Mouse (Mus musculus) forebrain, embryonic 16.5 days (tissue): ENCODE results near the gene Kcnma1. TPM values are rescaled to one million over a fixed set of nuclear protein-coding genes. Genes with fewer than 3 reads are reported as not detected.

Experiments
- ATAC-seq: fragments of 200-750 bp; cut with Nextera tagmentation; 2 replicates; pipeline ENCODE4 v1.8.0; 2017; ENCODE audit warnings: mild to moderate bottlenecking, moderate library complexity
- H3K27ac ChIP-seq: fragments of 300-500 bp; sonication (generic); 2 replicates; pipeline ENCODE4 v1.5.1; 2014; ENCODE audit warnings: low read length, control low read depth
- H3K27me3 ChIP-seq: fragments of 300-500 bp; sonication (generic); replicated peaks from 2 replicates; pipeline ENCODE4 v1.6.1; 2014; ENCODE audit warnings: low read length; ENCODE audit not compliant: control insufficient read depth, insufficient read depth
- H3K36me3 ChIP-seq: fragments of 300-500 bp; sonication (generic); 2 replicates; pipeline ENCODE4 v1.6.1; 2014; ENCODE audit not compliant: control insufficient read depth, insufficient read depth
- H3K4me1 ChIP-seq: fragments of 300-500 bp; sonication (generic); replicated peaks from 2 replicates; pipeline ENCODE4 v1.6.1; 2014; ENCODE audit warnings: low read length; ENCODE audit not compliant: control insufficient read depth, insufficient read depth
- H3K4me2 ChIP-seq: fragments of 300-500 bp; sonication (generic); 2 replicates; pipeline ENCODE4 v1.6.1; 2014; ENCODE audit warnings: mild to moderate bottlenecking, low read length, control low read depth
- H3K4me3 ChIP-seq: fragments of 300-500 bp; sonication (generic); replicated peaks from 2 replicates; pipeline ENCODE4 v1.5.1; 2014; ENCODE audit warnings: mild to moderate bottlenecking, low read length, control low read depth
- H3K9ac ChIP-seq: fragments of 300-500 bp; sonication (generic); replicated peaks from 2 replicates; pipeline ENCODE4 v1.6.1; 2014; ENCODE audit warnings: low read depth, low read length, control low read depth
- H3K9me3 ChIP-seq: fragments of 300-500 bp; sonication (generic); 2 replicates; pipeline ENCODE4 v1.6.1; 2016; ENCODE audit warnings: low read length; ENCODE audit not compliant: control insufficient read depth
- WGBS: fragments of 180-500 bp; shearing (Covaris S2); extraction: QIAGEN DNeasy Blood & Tissue Kit; methylation state at CpG from one replicate; pipeline ENCODE4 v1.1.7; 2014; 5-methylcytosine and 5-hydroxymethylcytosine counted together
- polyA plus RNA-seq: library from polyadenylated mRNA; unstranded; fragments of >200 nt; fragmentation: Nextera tagmentation; extraction: Ambion mirVana; gene quantifications from 2 replicates; pipeline ENCODE4 v1.2.1, GENCODE M21; 2015

The Kcnma1 gene
- polyA plus RNA-seq, 1 experiment from 2014 or later = 12.3 TPM

DNA sequence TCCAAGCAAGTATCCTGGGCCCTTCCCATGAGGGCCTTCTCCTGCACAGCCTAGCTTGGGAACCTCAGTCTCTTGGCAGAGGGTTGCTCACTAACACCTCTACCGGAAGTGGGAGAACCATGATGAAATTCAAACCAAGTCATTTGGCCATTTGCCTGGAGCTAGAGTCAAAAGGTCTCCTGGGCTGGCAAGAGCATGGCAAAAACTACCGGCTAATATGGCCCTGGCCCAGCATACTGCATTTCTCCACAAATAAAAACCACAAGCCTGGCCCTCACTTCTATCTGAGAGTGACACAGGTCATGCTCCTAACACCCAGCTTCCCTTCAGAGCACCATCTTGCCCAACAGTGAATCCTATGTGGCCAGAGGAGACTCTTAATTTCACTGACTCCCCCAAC lies 159.3 kb downstream of the Kcnma1 start:
- WGBS = 70% methylated on average over 2 of the region's 2 CpGs
- no peak overlapping the region for H3K9ac ChIP-seq
- H3K27me3 ChIP-seq = no peaks in the 10 kb centered on the region
- H3K9me3 ChIP-seq = no peaks in the 10 kb centered on the region
- no peak overlapping the region for H3K27ac ChIP-seq
- no peaks in the 10 kb centered on the region for H3K36me3 ChIP-seq
- H3K4me3 ChIP-seq = no peak overlapping the region
- no peak overlapping the region for H3K4me2 ChIP-seq
- no peak for ATAC-seq
- no peaks in the 10 kb centered on the region for H3K4me1 ChIP-seq

GRCm38 (mm10) chr14:23848529-23849141 lies 165.7 kb downstream of the Kcnma1 start:
- Histone ChIP-seq H3K27me3 (no peaks in the 10 kb centered on the region), H3K4me2 (no peak overlapping the region), H3K9ac (no peak overlapping the region), H3K27ac (no peak overlapping the region), H3K4me1 (peaks cover 8% of the 10 kb centered on the region), H3K9me3 (no peaks in the 10 kb centered on the region), H3K36me3 (no peaks in the 10 kb centered on the region), H3K4me3 (no peak overlapping the region)
- ATAC-seq = peak; percentile 55; the same call in 1 of the 2 replicates
- WGBS = 8% methylated on average over 6 of the region's 6 CpGs

GRCm38 (mm10) chr14:23846706-23847105 lies 167.6 kb downstream of the Kcnma1 start:
- Histone ChIP-seq H3K4me1 (peaks cover 8% of the 10 kb centered on the region), H3K4me3 (no peak overlapping the region), H3K9me3 (no peaks in the 10 kb centered on the region), H3K27ac (no peak overlapping the region), H3K36me3 (no peaks in the 10 kb centered on the region), H3K9ac (no peak overlapping the region), H3K27me3 (no peaks in the 10 kb centered on the region), H3K4me2 (no peak overlapping the region)
- no peak for ATAC-seq
- WGBS = 75% methylated on average over 4 of the region's 4 CpGs

GRCm38 (mm10) chr14:23842025-23842424 lies 172.3 kb downstream of the Kcnma1 start:
- Histone ChIP-seq H3K4me2 (no peak overlapping the region), H3K36me3 (no peaks in the 10 kb centered on the region), H3K9ac (no peak overlapping the region), H3K27me3 (no peaks in the 10 kb centered on the region), H3K9me3 (no peaks in the 10 kb centered on the region), H3K27ac (no peak overlapping the region), H3K4me1 (no peaks in the 10 kb centered on the region), H3K4me3 (no peak overlapping the region)
- ATAC-seq = no peak
- 76% methylated on average over 3 of the region's 3 CpGs for WGBS

DNA sequence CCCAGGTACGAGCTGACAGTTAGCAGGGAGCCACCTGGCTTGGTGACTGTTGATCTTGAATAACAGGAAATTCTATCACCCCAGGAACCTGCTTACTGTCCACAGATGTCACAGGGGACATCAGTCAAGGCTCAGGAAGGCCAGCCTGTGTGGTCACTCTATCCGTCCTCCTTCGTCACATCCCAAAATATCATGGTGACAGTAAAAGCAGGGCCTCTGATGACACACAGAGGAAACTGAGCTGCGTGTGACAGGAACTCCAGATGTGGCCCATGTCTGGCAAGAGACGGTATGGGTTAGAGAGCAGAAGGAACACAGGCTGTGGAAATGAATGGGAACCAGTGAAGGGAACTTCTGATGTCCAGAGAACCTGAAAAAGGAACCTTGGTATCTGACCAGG lies 174.7 kb downstream of the Kcnma1 start:
- ATAC-seq = no peak

GRCm38 (mm10) chr14:23835387-23836111 lies 178.7 kb downstream of the Kcnma1 start:
- WGBS = 27% methylated on average over 10 of the region's 10 CpGs
- Histone ChIP-seq H3K36me3 (no peaks in the 10 kb centered on the region), H3K4me2 (no peak overlapping the region), H3K9me3 (no peaks in the 10 kb centered on the region), H3K27ac (no peak overlapping the region), H3K9ac (no peak overlapping the region), H3K27me3 (no peaks in the 10 kb centered on the region), H3K4me3 (no peak overlapping the region), H3K4me1 (no peaks in the 10 kb centered on the region)
- no peak for ATAC-seq

More for the DNA sequence above, 174.7 kb downstream of the Kcnma1 start:
- Histone ChIP-seq H3K9me3 (no peaks in the 10 kb centered on the region), H3K9ac (no peak overlapping the region), H3K4me3 (no peak overlapping the region), H3K27ac (no peak overlapping the region), H3K36me3 (no peaks in the 10 kb centered on the region), H3K4me2 (no peak overlapping the region), H3K4me1 (no peaks in the 10 kb centered on the region), H3K27me3 (no peaks in the 10 kb centered on the region)
- 83% methylated on average over 5 of the region's 5 CpGs for WGBS

- no peaks in the 10 kb centered on the region for H3K36me3 ChIP-seq
- H3K27ac ChIP-seq = no peak overlapping the region
- no peaks in the 10 kb centered on the region for H3K27me3 ChIP-seq
- H3K4me2 ChIP-seq = no peak overlapping the region
- no peaks in the 10 kb centered on the region for H3K9me3 ChIP-seq
- WGBS = 28% methylated on average over 5 of the region's 5 CpGs
- ATAC-seq = no peak
- no peak overlapping the region for H3K9ac ChIP-seq
- no peak overlapping the region for H3K4me3 ChIP-seq
- H3K4me1 ChIP-seq = no peaks in the 10 kb centered on the region
Measured at GRCm38 (mm10) chr14:23831284-23831683, 183.0 kb downstream of the Kcnma1 start.

- H3K4me3 ChIP-seq = no peak overlapping the region
- H3K27ac ChIP-seq = no peak overlapping the region
- H3K36me3 ChIP-seq = no peaks in the 10 kb centered on the region
- H3K27me3 ChIP-seq = no peaks in the 10 kb centered on the region
- no peak overlapping the region for H3K9ac ChIP-seq
- H3K9me3 ChIP-seq = no peaks in the 10 kb centered on the region
- ATAC-seq = no peak
- WGBS = 40% methylated on average over 4 of the region's 4 CpGs
- H3K4me2 ChIP-seq = no peak overlapping the region
- H3K4me1 ChIP-seq = no peaks in the 10 kb centered on the region
Measured at GRCm38 (mm10) chr14:23830316-23830715, 184.0 kb downstream of the Kcnma1 start.

- 84% methylated on average over 3 of the region's 3 CpGs for WGBS
- no peaks in the 10 kb centered on the region for H3K9me3 ChIP-seq
- no peaks in the 10 kb centered on the region for H3K27me3 ChIP-seq
- no peak for ATAC-seq
- H3K4me2 ChIP-seq = no peak overlapping the region
- no peak overlapping the region for H3K9ac ChIP-seq
- no peak overlapping the region for H3K27ac ChIP-seq
- H3K36me3 ChIP-seq = no peaks in the 10 kb centered on the region
- H3K4me3 ChIP-seq = no peak overlapping the region
- no peaks in the 10 kb centered on the region for H3K4me1 ChIP-seq
Measured at GRCm38 (mm10) chr14:23828711-23829320, 185.5 kb downstream of the Kcnma1 start.
